Mouse (Mus musculus) right cerebral cortex, postnatal 10 days (tissue): ENCODE measurements around the gene Eva1c.
A peak's percentile ranks its signal among the peaks of the same experiment; 100 is the strongest.
"Not testable (repeated sequence)": the region's sequence is repeated elsewhere in the genome, so short reads cannot be mapped to it uniquely, and the experiment has no call there.

ENCODE experiments used
- DNase-seq, 2 experiments: peaks; one replicate each; pipeline ENCODE4 v3.0.0; 2021; ENCODE audit warnings: low spot score in 2 of 2

The Eva1c gene

DNA sequence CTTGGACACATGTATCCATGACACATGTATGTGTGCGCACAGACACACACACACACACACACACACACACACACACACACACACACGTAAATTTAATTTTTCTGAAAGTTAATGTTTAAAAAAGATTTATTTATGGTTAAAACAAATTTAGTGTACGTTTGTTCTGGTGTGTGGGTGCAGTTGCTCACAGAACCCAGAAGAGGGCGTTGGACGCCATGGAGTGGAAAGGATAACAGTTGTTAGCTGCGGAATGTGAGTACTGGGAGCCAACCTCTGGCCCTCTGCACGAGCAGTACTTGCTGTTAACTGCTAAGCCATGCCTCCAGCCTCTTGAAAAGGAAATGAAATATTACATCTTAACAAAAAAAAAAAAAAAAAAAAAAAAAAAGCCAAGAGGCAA, at the start of gene Eva1c:
Gene Eva1c, plus strand, starts transcription at position 263 of the 400 bp plus-strand sequence.
- DNase-seq = no peak

DNA sequence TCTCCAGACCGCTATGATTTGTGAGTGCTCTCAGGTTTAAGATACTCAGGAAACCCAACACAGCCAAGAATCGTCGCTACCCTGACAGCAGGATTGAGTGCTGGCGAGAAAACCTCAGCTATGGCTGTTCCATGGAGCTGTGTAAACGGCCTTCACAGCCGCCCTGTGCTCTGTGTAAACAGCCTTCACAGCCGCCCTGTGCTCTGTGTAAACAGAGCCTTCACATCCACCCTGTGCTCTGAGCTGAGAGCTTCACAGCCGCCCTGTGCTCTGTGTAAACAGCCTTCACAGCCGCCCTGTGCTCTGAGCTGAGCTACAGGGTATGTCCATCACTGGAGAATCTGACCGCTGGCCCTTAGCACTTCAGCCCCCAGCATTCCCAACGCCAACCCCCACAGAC, 46.7 kb upstream of the Eva1c start:
- DNase-seq = no peak

DNA sequence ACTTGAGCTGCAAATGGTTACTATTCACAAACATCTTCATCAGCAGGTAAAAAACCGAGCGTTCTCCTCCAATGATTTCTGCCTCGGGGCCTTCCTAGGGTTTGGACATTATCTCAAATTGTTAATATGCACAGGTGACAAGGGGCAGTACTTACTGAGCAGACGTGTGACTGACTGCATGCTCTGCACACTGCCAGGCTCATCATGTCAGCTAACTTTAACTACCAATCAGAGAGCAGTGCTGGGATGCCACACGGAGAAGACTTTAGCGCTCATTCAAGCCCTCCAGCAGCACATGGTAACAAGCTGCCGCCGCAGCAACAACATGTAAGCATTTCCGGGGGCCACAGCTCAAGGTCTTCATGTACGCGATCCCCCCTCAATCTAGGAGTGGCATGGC, 43.2 kb upstream of the Eva1c start:
- DNase-seq = no peak

DNA sequence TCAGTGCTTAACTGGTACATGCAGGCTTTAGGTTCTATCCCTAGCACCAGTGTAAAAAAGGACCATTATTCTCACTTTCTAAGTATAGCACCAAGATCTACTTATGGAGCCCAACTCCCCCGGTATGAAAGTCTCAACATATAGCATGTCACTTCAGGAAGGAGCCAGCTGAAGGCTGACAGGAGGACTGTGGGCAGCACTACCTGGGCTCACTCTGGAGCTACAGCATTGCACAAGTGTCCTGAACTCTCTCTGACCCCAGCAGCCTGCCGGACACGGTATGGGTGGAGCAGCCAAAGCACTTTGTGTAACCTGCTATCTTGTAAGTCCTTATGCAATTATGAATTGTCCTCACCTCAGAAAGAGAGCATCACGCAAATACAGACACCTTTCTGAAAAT, 41.3 kb upstream of the Eva1c start:
- no peak for DNase-seq

DNA sequence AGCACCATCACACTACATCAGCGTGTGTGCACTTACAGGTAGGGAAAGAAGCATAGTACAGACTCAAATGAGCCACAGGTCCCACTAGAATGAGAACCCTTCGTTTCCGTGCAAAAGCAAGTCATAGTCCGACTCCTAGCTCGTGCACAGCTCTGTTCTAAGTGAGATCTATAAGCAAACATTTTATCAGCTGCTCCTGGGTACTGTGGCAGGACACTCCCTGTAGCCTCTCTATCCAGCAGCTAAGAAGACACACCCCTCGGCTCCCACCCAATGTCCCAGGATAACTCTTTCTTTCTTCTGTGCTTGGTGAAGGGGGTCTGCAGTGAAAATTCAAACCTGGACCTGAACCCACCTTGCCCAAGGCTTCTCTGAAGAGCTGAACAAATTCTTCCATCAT, 37.9 kb upstream of the Eva1c start:
- DNase-seq = no peak

DNA sequence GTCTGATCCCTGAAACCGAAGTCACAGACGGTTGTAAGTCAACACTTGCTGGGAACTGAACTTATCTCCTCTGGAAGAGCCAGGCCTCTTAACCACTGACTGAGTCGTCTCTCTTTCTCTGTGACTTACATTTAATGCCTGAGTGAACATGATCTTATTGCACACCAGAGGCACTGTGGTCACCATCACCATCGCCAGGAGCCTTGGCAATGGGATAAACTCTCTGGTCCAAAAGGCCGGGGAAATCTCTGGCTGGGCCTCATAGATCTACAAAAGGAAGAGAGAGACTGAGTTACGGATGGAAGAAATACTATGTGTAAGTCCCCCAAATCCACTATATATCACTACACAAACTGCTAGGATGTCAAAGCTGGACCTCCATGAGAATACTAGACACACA, 35.6 kb upstream of the Eva1c start:
- no peak for DNase-seq

DNA sequence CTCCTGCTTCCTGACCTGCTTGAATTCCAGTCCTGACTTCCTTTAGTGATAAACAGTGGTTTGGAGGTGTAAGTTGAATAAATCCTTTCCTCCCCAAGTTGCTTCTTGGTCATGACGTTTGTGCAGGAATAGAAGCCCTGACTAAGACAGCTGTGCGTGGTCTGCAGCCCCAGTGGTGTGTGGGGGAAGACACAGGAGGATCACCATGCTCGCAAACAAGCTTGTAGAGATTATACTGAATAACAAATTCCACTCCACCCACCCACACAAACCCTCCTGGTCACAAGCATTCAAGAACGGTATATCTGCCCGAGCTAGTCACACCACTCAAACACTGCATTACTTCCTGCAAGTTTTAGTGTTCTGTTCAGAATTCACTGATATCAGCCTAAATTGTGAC, 34.5 kb upstream of the Eva1c start:
- no peak for DNase-seq

DNA sequence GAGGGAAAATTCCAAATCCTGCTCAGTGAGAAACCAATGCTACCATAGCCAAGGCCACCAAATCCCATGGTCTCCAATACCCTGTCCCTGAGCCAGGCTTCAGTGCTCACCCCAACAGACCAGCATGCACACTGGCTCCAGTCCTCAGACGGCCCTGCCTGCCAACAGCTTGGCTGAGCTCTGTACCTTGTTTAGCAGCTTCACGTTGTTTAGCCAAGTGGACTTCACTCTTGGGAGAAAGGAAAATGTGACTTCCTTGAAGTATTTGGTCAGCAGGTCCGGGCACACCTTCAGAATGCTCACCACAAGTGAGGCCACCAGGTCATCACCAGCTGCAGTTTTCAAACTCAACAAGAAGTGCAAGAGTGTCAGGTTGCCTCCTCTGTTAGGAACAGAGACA, 34.0 kb upstream of the Eva1c start:
- peak in 1 of 2 experiments; percentile 51 for DNase-seq

DNA sequence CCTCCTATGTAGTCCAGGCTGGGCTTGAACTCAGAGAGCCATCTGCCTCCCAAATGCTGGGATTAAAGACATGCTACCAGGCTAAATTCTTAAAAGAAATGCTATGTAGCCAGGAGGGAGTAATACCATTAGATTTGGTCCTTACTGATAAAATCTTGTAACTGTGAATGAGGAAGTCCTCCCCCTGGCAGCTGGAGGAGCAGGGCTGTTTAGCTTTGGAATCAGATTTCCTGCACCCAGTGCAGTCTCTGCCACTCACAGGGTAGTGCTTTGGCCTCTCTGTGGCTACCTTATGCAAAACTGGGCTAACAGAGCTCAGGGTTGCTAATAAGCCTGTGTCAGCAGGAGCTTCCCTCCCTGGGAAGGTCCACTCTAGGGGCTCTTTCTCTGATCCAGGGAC, 31.8 kb upstream of the Eva1c start:
- no peak for DNase-seq

DNA sequence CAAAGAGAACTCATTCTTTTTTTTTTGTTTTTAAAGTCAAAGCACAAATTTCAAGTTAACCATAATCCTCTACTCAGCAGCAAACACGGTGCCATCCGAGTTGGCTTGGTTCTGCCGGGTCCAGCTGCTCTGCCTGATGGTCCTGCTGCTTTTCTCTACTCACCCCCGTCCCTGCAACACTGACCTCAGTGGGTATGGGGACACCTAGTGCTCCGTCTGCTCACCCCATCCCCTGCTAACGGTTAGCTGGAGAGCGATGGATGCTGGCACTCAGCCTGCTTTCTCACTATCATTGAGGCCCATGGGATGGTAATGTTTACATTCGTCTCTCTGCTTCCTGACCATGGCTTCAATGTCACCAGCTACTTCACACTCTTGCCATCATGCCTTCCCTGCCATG, 28.1 kb upstream of the Eva1c start:
- DNase-seq = no peak

DNA sequence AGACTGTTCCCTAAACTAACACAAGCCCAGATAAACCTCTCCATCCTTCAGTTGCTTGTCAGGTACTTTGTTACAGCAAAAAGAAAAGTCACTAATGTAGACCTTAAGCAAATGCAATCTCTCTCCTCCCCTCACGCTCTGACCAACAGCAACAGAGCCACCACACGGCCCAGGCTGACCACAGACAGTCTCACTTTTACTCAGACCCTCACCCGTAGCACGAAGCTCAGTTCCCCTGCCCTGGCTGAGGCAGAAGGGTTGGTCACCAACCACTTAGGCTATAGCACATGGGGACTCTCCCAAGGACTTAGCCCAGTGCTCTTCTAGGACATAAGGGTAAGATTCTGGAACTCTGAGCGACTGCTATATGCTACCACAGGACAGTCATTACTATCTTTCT, 27.7 kb upstream of the Eva1c start:
- no peak for DNase-seq

DNA sequence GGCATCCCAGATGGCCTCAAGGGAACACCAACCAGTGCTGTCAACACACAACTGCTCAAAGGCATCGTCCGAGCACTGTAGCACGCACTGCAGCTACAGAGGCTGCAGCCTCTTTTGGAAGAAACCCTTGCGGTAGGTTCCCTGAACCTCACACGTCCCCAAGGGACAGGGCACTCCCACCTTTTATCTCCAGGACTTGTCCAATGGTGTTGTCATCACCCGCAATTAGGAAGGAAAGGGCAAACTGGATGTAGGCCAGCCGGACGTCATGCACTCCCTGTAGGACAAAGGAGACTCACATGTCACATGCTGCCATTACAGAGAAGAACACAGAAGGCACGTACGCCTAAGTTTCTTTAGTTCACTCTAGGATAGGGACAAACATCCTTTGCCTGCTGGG, 26.7 kb upstream of the Eva1c start:
- DNase-seq = no peak

DNA sequence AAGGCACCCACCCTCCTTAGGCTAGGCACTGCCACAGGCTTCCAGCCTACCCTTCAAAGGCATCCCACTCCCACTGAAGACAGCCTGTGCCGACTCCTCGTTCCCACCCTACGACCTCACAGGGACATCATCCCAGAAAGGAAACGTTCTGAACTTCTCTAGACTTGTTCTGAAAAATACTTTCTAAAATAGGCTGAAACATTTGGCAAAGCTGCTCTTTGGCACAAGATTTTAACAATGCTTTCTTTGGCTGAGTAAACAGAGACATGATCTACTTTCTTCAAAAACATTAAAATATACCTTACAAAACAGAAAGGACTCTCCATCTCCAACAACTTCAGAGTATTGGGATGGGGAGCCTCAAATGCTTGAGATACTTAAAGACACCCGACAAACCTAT, 25.3 kb upstream of the Eva1c start:
- DNase-seq = no peak

DNA sequence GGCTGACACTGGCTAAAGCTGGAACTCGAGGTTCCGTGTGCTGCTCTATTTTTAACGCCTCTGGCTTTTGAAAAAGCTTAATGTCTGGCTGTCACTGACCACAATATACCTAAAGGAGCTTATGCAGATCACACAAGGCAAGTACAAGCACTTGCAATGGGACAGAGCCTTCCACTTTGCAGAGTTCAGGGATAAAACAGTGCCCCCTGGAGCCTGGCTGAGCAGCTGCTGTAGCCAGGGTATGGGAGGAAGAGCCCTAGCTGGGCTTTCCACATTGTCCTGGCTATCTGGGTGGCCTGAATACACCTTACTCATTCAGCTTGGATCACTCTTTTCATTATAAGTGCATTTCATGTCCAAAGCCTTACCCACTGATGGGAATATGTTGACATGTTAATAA, 24.6 kb upstream of the Eva1c start:
- DNase-seq = no peak

DNA sequence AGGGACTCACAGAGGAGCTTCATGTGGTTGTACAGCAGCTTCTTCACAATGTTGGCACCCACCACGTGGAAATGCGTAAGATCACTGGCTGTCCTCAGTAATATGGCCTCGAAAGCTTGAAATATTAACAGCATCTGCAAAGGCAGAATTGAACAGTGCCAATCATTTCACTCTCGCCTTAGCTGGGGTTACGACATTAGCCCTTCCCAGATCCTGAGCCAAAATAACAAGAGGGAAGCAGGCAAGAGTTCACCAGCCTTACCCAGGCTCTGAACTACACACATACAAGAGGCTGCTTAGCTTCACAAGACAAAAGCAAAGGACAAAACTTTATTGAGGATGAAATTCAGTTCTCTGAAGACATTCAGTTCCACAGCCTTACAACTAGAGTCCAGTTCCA, 22.1 kb upstream of the Eva1c start:
- DNase-seq = no peak

DNA sequence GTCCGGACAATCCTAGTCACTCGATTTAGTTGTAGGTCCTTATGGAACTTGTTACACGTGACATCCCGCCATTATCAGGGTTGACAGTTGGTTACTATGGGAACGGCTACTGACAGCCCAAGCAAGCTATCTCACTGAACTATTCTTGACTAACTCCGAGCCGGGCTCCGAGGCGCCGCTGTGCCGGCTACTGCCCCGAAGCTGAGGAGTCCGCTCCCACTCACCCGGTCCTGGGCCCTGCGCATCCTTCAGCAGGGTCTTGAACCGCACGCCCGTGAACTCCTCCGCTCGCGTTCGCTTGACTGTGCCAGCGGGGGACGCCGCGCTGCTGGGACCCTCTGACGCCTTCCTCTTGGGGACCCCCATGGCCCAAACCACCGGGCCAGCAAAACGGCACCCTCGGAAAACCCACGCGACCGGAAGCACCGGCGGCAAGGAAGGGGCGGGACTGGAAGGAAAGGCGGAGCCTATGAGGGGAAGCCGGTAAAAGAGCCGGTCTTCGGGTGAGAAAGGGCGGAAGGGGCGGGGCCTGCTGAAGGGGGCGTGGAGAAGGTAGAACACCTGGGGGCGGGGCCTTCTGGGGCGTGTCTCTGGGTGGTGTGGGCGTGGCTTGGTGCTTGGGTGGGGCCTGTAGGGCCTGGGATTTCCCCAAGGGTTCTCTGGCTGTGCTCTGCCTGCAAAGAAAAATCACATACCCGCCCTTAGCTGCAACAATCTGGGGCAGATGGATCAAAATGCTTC, 16.4 kb upstream of the Eva1c start, which contains the start of gene Urb1:
Gene Urb1, minus strand, starts transcription at position 439 of the 741 bp plus-strand sequence.
- DNase-seq = peak; percentile 97 to 98

DNA sequence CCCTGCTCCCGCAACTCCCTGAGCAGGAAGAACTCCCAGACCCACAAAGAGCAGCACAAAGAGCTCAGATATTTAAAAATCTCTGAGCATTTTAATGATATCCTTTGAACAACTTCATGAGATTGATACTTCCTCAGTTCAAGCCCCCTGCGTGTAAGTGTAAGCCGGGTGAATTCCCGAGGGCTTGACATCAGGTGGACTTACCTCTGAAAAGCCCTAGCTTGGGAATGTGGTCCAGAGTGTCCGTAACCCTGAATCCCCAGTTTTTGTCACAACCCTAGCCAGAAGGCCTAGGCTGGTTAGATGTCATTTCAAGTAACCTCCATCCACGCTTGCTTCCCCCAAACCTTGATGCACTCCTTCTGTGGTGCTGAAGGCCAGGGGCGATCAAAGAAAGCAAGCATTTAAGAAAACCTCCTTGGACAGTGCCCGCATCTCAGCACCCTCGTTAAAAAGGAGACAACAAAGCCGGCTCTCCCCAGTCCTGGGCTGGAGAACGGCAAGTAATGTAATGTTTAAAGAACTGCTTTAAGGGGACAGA, 15.7 kb upstream of the Eva1c start:
- no peak for DNase-seq

DNA sequence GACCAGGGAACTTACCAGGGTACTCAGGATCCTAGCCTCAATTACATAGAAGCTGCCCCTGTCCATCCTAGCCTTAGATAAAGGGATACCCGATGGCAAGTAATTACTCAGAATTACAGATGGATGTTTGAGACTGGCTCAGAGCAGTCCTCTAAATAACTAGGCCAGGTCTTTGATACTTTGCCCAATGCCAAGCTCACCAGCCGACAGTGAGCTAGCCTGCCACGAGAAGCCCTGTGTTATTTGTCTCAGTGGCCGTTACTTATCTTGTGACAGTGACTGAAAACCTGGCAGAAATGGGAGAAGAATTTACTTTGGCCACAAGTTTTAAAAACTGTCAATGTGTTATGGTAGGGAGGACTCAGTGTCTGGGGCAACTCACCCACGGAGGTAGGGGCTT, 14.4 kb upstream of the Eva1c start:
- no peak for DNase-seq

DNA sequence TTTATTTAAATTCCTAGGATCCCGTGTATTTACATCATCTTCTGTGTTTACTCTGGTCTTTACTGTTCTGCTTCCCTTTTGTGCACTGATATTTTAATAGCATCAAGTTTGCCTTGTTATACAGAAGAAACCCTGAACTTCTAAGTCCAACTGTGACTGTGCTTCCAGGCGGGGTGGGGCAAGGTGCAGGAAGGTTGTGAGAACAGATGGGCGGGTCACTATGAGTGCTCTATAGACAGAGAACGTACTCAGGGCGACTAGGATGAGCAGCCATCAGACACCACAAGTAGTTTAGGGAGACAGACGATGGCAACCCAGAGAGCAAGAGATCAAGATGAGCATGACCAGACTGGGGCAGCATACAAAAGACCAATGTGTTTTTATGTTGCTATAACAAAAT, 6.2 kb upstream of the Eva1c start:
- no peak for DNase-seq

DNA sequence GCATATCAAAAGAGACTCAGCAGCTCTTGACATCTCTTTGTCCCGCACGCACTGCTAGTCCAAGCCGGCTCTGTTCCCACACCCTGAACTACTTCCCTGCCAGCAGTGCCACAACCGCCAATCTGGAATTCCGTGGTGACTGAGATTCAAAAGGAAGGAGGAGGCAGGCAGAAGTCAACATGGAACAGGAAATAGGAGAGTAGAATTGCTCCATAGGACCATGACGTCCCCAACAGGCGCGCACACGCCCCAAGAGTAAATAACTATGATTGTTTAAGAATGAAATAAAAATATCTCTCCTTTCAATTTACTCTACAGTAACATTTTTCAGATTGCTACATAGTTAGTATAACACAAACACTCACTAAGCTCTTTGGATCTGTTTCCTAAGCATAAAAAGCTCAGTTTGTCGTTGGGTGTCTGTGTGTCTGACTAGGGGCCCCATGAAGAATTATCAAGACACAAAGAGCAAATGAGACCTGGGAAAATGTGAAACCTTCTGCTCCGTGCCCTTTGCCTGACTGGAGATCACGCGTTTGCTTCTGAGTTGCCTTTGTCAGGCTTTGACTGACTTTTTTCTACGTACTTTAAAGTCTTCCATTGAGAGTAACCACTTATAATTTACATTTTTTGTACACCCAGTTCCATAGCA, 5.3 kb upstream of the Eva1c start:
- no peak for DNase-seq

DNA sequence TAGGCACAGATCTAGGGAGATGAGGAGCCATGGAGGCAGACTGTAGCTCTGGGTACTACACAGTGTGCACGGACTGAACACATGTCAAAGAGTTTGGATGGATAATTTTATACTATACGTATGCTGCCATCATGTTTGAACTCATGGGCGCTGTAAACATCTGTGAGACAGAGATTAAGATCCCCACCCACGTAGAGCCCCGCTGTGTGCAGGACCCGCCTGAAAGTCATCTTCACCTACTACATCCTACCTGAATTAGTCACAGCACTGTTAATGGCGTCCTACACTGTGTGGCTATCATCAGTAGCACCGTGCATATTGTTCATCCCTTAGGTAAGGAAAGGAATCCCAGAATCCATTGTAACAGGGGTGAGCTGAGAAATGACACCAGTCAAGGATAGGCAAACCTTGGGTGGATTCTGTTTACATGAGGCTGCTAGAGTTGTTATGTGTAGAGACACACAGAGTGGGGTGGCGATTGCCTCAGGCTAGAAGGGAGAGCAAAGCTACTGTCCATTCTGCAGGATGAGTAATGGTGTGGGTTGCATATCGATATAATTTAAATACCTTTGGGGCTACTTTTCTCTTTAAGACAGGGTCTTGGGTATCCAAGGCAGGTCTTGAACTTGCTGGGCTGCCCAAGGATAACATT, 4.1 kb upstream of the Eva1c start:
- DNase-seq = no peak

DNA sequence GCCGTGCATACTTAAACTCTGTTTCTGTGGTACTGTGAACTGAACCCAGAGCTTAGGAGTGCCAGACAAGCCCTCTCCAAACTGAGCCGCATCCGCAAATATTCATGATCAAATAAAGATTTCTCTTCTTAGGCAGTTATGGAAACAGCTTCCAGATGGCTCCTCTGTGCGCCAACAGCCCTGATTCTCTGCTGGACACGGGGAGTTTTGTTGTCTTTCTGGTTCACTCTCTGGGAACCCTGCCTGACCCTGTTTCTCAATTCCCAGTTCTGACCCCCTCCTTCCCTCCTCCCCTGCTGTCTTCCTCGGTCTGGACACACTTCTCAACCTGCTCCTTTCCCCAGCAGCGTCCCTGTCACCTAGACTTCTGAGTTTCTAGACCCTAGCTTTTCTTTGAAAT, 3.5 kb upstream of the Eva1c start:
- no peak for DNase-seq

DNA sequence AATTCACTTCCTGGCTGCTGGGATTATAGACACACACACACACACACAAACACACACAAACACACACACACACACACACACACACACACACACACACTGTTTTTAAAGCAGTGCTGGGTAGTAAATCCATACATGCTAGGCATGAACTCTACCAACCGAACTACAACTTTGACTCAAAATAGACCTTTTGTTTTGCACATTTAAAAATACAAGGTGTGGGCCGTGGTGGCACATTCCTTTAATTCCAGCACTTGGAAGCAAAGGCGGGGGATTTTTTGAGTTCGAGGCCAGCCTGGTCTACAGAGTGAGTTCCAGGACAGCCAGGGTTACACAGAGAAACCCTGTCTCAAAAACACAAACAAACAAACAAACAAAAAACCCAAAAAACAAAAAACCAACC, 2.5 kb upstream of the Eva1c start:
- DNase-seq = not testable (repeated sequence)
